Mouse (Mus musculus) gastrocnemius, postnatal 36 days (tissue): ENCODE measurements around the gene Tlr13. TPM values are rescaled to one million over a fixed set of nuclear protein-coding genes. Genes with fewer than 3 reads are reported as not detected.
A peak's percentile ranks its signal among the peaks of the same experiment; 100 is the strongest.
"Not testable (repeated sequence)": the region's sequence is repeated elsewhere in the genome, so short reads cannot be mapped to it uniquely, and the experiment has no call there.

ENCODE experiments used
- DNase-seq, 2 experiments: peaks; one replicate each; pipeline ENCODE4 v3.0.0; 2022
- intact Hi-C: fragments of 180-260 bp; cut with DNase I; formaldehyde crosslinking; loops from one replicate; pipeline ENCODE4 v1.15.1; 2025
- total RNA-seq, 2 experiments: library from RNA; stranded (reverse); gene quantifications; 2 replicates each; pipeline ENCODE4 v1.2.3; 2021

Tlr13 gene
- total RNA-seq, 2 experiments from 2014 or later: 0.23 to 0.44 TPM

DNA sequence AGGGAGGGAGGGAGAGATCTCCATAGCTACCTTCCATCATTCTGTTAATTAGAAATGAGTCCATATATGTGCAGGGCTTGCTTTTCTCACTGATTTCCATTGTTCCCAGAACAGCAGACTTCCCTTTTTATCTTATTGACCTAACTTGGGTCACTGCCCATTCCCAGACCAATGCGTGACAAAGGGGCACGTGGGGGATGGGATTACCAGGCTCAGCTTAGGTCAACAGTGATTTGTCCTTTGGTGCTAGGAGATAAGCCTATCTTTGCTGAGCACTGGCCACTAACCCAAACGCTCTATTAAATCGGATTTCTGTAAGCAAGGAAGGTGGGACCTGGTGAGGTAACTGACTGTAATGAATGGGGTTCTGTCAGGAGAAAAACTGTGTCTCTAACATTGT, 41.3 kb downstream of the Tlr13 start:
- intact Hi-C loops: no loop called here
- no peak for DNase-seq

DNA sequence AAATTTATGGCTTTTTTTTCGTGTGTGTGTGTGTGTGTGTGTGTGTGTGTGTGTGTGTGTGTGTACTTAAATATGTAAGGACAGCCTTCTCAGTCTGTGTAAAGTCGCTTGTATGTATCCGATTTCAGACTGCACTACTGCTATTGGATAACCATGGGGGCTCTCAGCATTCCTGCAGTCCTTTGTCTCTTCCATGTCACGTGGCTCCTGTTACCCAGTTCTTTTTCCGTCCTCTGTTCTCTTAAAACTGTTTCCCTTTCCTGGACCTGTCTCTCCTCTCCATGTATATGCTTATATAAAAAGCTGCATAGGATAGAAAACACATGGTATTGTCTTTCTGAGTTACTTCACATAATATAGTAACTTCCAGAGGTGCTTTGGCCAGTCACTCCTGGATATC, 42.7 kb downstream of the Tlr13 start:
- DNase-seq: no peak
- intact Hi-C loops: no loop called here

DNA sequence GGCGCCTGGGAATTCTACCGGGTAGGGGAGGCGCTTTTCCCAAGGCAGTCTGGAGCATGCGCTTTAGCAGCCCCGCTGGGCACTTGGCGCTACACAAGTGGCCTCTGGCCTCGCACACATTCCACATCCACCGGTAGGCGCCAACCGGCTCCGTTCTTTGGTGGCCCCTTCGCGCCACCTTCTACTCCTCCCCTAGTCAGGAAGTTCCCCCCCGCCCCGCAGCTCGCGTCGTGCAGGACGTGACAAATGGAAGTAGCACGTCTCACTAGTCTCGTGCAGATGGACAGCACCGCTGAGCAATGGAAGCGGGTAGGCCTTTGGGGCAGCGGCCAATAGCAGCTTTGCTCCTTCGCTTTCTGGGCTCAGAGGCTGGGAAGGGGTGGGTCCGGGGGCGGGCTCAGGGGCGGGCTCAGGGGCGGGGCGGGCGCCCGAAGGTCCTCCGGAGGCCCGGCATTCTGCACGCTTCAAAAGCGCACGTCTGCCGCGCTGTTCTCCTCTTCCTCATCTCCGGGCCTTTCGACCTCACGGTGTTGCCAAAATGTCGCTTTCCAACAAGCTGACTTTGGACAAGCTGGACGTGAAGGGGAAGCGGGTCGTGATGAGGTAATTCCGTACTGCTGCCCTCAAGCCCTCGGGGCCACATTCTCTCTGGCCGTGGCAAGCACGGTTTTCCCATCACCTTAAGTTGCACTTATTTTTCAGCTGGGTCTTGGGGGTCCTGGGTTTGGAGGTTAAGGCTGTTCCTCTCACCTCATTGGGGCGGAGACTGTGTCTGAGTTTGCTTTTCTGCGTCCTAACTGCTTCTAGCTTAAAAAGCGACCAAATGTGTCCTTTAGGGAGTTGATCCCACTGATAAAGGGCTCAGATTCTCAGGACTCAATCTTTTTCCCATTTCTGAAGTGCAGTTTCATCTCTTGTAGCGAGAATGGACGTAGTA, 44.0 kb downstream of the Tlr13 start, which contains the start of gene Pgk1:
Gene Pgk1, plus strand, starts transcription at position 388 of the 937 bp plus-strand sequence.
- intact Hi-C loops: no loop called here
- DNase-seq: peak; percentile 78 to 85

DNA sequence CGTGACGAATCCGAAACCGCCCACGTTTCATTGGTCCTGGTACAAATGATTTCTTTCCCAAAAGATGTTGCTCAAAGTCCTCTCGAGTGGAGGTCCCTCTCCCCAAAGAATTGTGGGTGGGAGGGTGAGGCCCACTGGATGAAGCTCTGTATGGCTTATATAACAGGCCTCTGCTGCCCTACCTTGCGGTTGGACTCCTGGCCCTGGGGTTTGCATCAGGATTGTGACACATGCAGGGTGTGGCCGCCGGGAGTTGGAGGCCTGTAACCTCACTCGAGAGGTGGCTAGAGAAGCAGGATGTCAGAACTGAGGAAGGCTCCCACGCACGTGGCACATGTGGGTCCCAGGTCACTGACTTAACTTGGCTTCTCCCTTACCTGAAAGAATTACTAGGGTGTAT, 44.7 kb downstream of the Tlr13 start:
- DNase-seq: peak in 1 of 2 experiments; percentile 17
- intact Hi-C loops: no loop called here

DNA sequence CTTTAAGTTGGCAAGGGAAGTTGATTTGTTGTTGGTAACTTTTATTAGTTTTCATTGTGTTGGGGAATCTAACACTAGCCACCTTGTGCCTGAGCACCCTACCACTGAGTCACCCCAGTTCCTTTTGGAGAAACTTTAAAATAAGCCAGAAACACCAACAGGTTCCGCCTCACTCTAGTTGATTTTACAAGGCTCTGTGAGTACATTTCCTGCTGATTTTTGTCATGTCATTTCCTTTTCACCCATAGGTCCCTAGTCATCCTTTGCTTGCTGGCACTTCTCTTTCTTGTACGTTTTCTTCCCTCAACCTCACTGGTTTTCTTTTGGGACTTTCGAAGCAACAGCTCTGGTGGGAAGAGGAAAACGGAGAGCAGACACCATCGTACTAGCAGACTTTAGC, 46.4 kb downstream of the Tlr13 start:
- no peak for DNase-seq
- intact Hi-C loops: no loop called here

DNA sequence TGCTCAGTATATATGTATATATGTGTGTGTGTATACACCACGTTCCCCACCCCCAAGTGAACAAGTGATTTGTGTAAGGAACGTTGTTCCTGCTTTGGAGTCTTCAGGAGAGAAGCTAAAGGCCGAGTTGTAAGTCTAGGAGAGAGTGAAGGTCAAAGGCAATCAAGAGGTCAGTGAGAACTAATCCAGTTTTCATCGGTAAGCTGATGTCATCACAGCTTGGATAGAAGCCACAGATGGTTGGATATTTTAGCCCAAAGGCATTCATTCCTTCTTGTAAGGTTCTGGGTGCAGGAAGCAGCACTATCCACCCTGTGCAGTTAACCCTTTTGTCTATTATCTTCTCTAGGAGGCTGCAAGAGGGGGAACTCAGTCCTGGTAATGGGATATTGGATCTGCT, 47.1 kb downstream of the Tlr13 start:
- intact Hi-C loops: no loop called here

DNA sequence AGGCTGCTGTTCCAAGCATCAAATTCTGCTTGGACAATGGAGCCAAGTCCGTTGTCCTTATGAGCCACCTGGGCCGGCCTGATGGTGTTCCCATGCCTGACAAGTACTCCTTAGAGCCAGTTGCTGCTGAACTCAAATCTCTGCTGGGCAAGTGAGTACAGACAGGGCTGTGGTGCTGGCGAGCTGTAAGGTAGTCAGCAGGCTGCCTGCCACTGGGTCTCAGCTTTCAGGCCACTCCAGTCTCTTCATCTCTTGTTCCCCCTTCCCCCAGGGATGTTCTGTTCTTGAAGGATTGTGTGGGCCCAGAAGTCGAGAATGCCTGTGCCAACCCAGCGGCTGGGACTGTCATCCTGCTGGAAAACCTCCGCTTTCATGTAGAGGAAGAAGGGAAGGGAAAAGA, 51.4 kb downstream of the Tlr13 start:
- DNase-seq, intact Hi-C loops: not testable (repeated sequence)

More for the DNA sequence above, 47.1 kb downstream of the Tlr13 start:
- DNase-seq: no peak

DNA sequence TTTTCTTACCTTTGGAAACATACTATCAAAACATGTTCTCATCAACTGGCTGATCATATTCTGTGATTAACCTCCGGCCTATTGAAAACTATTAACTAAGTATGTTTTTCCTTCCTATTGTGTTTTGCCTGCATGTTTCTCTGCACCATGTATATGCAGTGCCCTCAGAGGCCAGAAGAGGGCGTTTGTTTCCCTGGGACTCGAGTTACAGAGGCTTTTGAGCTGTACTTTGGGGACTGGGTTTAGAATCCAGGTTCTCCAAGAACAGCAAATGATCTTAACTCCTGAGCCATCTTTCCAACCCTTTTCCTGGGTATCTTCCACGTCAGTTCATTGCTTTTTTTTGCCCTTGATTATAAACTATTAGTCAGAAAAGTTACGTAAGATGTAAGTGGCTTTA, 54.3 kb downstream of the Tlr13 start:
- intact Hi-C loops: no loop called here

DNA sequence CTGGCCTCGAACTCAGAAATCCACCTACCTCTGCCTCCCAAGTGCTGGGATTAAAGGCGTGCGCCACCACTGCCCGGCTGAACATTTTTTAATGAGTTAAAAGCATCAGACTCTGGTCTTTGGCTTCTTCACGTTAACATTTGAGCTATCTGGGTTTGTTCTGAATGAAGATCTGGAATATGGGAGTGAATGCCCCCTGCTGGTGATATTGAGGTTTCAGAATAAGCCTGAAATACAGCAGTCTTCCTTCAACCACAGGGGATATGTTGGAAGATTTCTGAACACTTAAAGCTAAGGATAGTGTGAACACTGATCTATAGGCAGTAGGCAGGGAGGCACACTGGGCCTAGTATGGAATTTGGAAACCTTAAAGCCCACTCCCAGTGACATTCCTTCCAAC, 55.9 kb downstream of the Tlr13 start:
- intact Hi-C loops: no loop called here
- no peak for DNase-seq

More for the DNA sequence above, 54.3 kb downstream of the Tlr13 start:
- no peak for DNase-seq

DNA sequence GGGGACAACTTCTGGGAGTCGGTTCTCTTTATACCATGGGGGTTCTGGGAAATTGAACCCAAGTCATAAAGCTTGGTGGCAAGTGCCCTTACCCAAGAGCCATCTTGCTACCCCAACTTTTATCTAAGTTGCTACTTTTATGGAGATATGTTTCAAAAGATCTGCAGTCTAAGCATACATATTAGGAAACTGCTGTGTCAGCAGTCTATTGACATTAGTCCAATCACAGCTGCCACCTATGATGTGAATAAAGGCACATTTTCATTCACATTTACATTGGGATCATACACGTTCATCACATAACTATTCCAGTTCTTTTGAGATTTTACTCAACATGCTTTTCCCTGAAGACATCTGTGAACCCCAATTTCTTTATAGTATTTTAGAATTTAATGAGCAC, 66.1 kb downstream of the Tlr13 start:
- no peak for DNase-seq
- intact Hi-C loops: no loop called here

Other genes with a start within 250 kb of the Tlr13 start
- gene Atrx, start 213.8 kb upstream of the Tlr13 start, total RNA-seq: 10 to 100 TPM; 29.3 to 36.1 TPM
- 10 to 100 TPM; 29.6 to 30.5 TPM for gene Magt1, start 131.3 kb upstream of the Tlr13 start, total RNA-seq
- gene Cox7b, start 127.5 kb upstream of the Tlr13 start, total RNA-seq: 100 to 1,000 TPM; 826 to 910 TPM
- gene Atp7a, start 115.9 kb upstream of the Tlr13 start, total RNA-seq: 1 to 10 TPM; 5.9 to 7.5 TPM
- gene Pgk1, start 43.9 kb downstream of the Tlr13 start, total RNA-seq: 1,000 to 10,000 TPM; 1,149 to 1,583 TPM
- 1 to 10 TPM; 4.7 to 6.3 TPM for gene Taf9b, start 78.0 kb downstream of the Tlr13 start, total RNA-seq
- gene Fnd3c2, start 112.2 kb downstream of the Tlr13 start, total RNA-seq: not detected